Mouse (Mus musculus) ES-Bruce4 (cell line): ENCODE measurements around the gene Gm45140.

Experiments
- CTCF ChIP-seq: IDR thresholded peaks from one replicate; pipeline ENCODE4 v1.8.1; 2011; ENCODE audit warnings: low read depth, low read length
- POLR2A ChIP-seq: IDR thresholded peaks from one replicate; pipeline ENCODE4 v1.8.1; 2011; ENCODE audit warnings: low read length; ENCODE audit not compliant: insufficient read depth

- TF ChIP-seq POLR2A: no peak
- no peak for TF ChIP-seq CTCF
These were observed 38.4 kb upstream of the Gm45140 start for GRCm38 (mm10) chr6:87873963-87874362.
